Mouse (Mus musculus): ENCODE measurements around the gene Polr1a. TPM values are rescaled to one million over a fixed set of nuclear protein-coding genes. Genes with fewer than 3 reads are reported as not detected.

Gene Polr1a
- polyA plus RNA-seq, 1 experiment from 2014 or later: 31.0 TPM

DNA sequence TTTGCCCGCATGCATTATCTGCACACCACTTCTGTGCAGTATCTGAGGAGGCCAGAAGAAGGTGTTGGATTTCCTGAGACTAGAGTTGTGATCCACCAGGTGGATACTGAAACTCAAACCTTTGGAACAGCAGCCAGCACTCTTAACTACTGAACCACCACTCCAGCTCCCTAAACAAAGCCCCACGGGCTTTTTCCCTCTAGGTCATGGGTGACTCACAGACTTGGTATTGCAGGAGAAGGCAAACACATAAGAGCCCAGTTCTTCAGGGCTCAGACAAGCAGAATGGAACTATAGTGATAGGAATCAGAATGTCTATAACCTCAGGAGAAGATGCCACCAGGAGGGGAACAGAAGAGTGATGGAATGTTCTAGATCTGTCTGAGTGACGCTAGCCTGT is 86.2 kb downstream of the Polr1a start:
- H3K27ac ChIP-seq (replicated peaks; ENCODE audit: low read depth, low read length): no peak overlapping the region
- 91% methylated on average over 3 of the region's 3 CpGs for WGBS
- no peak overlapping the region for H3K4me2 ChIP-seq (ENCODE audit: low read depth, severe bottlenecking)
- H3K9ac ChIP-seq (ENCODE audit: low read length): no peak overlapping the region
- no peaks in the 10 kb centered on the region for H3K9me3 ChIP-seq (ENCODE audit: control insufficient read depth, low read length)
- H3K4me1 ChIP-seq (ENCODE audit: control insufficient read depth, insufficient read depth, low read length): peaks cover 14% of the 10 kb centered on the region
- H3K27me3 ChIP-seq (ENCODE audit: control insufficient read depth, insufficient read depth, low read length): no peaks in the 10 kb centered on the region
- DNase-seq (ENCODE audit: low spot score): no peak
- ATAC-seq (ENCODE audit: insufficient number of reproducible peaks, low FRiP score, low TSS enrichment, low read depth): no peak
- no peak overlapping the region for H3K4me3 ChIP-seq (ENCODE audit: low read depth, low read length)
- H3K36me3 ChIP-seq (ENCODE audit: control insufficient read depth, insufficient read depth, low read length): no peaks in the 10 kb centered on the region

DNA sequence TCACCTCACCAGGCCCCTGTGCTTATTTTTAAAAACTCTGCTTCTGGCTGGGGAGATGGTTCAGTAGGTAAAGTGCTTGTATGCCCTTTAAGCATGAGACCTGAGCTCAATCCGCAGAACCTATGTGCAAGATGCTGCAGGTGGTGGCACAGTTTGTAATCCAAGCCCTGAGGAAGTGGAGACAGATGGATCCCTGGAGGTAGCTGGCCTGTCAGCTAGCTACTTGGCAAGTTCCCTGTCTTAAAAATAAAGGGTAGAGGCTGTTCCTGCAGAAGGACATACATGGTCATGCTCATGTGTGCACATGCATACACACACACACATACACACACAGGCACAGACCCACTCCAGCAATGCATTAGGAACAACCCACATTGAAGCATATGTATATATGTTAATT is 88.4 kb downstream of the Polr1a start:
- Histone ChIP-seq H3K9me3 (ENCODE audit: control insufficient read depth, low read length) (no peaks in the 10 kb centered on the region), H3K4me1 (ENCODE audit: control insufficient read depth, insufficient read depth, low read length) (no peaks in the 10 kb centered on the region), H3K4me3 (ENCODE audit: low read depth, low read length) (no peak overlapping the region), H3K36me3 (ENCODE audit: control insufficient read depth, insufficient read depth, low read length) (no peaks in the 10 kb centered on the region), H3K9ac (ENCODE audit: low read length) (no peak overlapping the region), H3K4me2 (ENCODE audit: low read depth, severe bottlenecking) (no peak overlapping the region), H3K27me3 (ENCODE audit: control insufficient read depth, insufficient read depth, low read length) (no peaks in the 10 kb centered on the region), H3K27ac (replicated peaks; ENCODE audit: low read depth, low read length) (no peak overlapping the region)
- DNase-seq (ENCODE audit: low spot score): no peak
- 76% methylated on average over 1 of the region's 1 CpGs for WGBS
- no peak for ATAC-seq (ENCODE audit: insufficient number of reproducible peaks, low FRiP score, low TSS enrichment, low read depth)

DNA sequence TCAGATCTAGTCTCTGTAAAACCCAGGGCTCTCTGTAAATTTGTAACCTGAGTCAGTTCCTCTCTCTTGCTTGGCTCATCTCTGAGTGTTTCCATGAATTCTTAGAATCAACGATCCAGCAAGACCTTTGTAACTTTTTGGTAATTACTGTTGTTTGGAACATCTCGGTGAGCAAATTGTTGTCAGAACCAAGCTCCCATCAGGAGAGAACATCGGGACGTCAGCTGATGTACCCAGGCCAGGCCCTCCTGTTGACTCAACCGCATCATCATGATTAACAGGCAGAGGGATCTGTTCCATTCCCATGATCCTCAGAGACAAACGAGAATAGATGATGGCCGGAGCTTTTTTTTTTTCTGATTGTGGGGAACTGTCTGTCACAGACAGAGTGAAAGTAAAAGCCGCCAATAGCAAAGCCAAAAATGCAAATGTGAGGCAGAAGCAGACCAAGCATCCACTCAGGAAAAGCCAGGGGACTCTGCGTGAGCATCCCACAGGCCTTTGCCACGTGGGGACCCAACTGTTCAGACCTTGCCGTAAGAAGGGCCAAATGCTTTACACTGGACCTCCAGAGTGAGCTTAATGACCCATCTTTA is 91.2 kb downstream of the Polr1a start:
- Histone ChIP-seq H3K36me3 (ENCODE audit: control insufficient read depth, insufficient read depth, low read length) (no peaks in the 10 kb centered on the region), H3K9me3 (ENCODE audit: control insufficient read depth, low read length) (no peaks in the 10 kb centered on the region), H3K27me3 (ENCODE audit: control insufficient read depth, insufficient read depth, low read length) (no peaks in the 10 kb centered on the region), H3K4me3 (ENCODE audit: low read depth, low read length) (no peak overlapping the region), H3K4me1 (ENCODE audit: control insufficient read depth, insufficient read depth, low read length) (no peaks in the 10 kb centered on the region), H3K9ac (ENCODE audit: low read length) (no peak overlapping the region), H3K4me2 (ENCODE audit: low read depth, severe bottlenecking) (no peak overlapping the region), H3K27ac (replicated peaks; ENCODE audit: low read depth, low read length) (no peak overlapping the region)
- WGBS: 85% methylated on average over 11 of the region's 11 CpGs
- ATAC-seq (ENCODE audit: insufficient number of reproducible peaks, low FRiP score, low TSS enrichment, low read depth) (no peak), DNase-seq (ENCODE audit: low spot score) (no peak)

DNA sequence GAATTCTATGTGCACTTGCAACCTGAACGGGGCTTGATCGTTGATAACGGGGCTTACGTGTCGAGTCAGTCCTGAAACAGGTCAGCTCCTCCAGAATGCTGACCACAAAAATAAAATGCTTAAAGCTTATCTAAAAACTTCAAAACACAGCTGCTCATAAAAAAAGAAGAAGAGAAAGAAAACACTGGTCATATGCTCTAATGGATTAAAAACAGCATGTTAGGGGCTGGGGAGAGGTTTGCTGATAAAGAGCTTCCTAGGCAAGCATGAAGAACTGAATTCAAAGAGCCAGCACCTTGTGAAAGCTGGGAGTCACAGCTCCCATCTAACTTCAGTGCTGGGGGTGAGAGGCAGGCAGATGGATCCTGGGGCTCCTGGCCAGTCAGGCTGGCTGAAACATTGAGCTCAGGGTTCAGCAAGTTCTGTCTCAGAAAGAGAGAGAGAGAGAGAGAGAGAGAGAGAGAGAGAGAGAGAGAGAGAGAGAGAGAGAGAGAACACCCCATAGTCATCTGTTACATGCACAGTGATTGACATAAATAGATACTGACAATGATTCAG is 92.4 kb downstream of the Polr1a start:
- H3K4me1 ChIP-seq (ENCODE audit: control insufficient read depth, insufficient read depth, low read length): no peaks in the 10 kb centered on the region
- no peaks in the 10 kb centered on the region for H3K9me3 ChIP-seq (ENCODE audit: control insufficient read depth, low read length)
- ATAC-seq (ENCODE audit: insufficient number of reproducible peaks, low FRiP score, low TSS enrichment, low read depth) (no peak), DNase-seq (ENCODE audit: low spot score) (no peak)
- no peak overlapping the region for H3K27ac ChIP-seq (replicated peaks; ENCODE audit: low read depth, low read length)
- H3K36me3 ChIP-seq (ENCODE audit: control insufficient read depth, insufficient read depth, low read length): no peaks in the 10 kb centered on the region
- no peak overlapping the region for H3K4me3 ChIP-seq (ENCODE audit: low read depth, low read length)
- H3K9ac ChIP-seq (ENCODE audit: low read length): no peak overlapping the region
- no peaks in the 10 kb centered on the region for H3K27me3 ChIP-seq (ENCODE audit: control insufficient read depth, insufficient read depth, low read length)
- no peak overlapping the region for H3K4me2 ChIP-seq (ENCODE audit: low read depth, severe bottlenecking)
- WGBS: 93% methylated on average over 5 of the region's 5 CpGs

DNA sequence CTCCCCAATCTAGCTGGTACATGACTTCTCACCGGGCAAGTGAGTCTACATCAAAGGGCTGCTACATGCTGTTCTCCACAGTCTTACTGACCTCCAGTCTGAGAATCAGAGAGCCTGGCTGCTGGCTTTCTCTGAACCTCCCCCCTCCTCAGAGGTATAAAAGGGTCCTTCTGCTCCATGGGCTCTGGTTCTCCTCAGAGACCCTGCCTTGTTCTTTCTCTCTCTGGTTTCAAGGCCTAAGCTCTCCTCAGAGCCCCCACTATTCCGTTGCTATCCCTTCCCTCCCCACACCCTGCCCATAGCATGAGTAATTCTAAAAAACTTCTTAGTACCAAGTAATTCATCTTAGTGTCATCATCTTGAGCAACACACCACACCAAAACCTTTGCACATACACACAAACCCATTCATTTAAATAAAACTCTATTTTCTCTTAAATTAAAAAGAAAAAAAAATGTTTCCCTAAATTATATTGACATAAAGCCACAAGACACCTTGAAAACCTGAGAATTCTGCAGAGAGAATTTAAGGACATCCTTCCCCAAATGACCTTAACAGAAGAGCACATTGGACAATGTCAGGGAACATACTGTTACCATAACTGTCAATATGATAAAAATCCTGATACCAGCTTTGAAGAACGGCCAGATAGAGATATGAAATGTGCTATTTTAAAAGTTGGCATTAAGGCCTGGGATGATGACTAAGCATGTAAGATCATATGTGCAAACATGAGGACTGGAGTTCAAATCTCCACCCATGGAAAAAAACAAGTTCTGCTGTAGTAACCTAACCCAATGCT is 98.8 kb downstream of the Polr1a start:
- H3K27me3 ChIP-seq (ENCODE audit: control insufficient read depth, insufficient read depth, low read length): no peaks in the 10 kb centered on the region
- no peak overlapping the region for H3K9ac ChIP-seq (ENCODE audit: low read length)
- no peak overlapping the region for H3K27ac ChIP-seq (replicated peaks; ENCODE audit: low read depth, low read length)
- ATAC-seq (ENCODE audit: insufficient number of reproducible peaks, low FRiP score, low TSS enrichment, low read depth) (no peak), DNase-seq (ENCODE audit: low spot score) (no peak)
- no peaks in the 10 kb centered on the region for H3K4me1 ChIP-seq (ENCODE audit: control insufficient read depth, insufficient read depth, low read length)
- no peak overlapping the region for H3K4me2 ChIP-seq (ENCODE audit: low read depth, severe bottlenecking)
- H3K36me3 ChIP-seq (ENCODE audit: control insufficient read depth, insufficient read depth, low read length): no peaks in the 10 kb centered on the region
- H3K9me3 ChIP-seq (ENCODE audit: control insufficient read depth, low read length): no peaks in the 10 kb centered on the region
- WGBS: 74% methylated on average over 3 of the region's 3 CpGs
- no peak overlapping the region for H3K4me3 ChIP-seq (ENCODE audit: low read depth, low read length)

DNA sequence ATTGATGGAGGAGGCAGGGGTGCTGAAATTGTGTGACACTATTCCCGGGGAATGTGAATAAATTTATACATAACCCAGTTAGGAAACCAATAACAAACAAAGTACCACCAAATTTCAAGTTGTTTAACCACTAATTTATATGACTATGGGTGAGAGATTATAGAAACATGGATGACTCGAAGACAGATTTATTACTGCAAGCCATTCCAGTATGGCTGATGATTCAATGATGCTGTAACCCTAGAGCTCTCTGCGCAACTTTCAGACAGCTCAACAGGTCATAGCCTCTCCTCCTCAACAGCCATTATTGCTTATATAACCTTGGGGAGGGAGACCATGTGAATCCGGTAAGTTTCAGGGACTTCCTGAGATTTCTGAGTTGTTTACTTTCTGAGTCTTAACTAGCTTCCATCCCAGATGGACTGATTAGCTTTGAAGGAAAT is 99.4 kb downstream of the Polr1a start:
- no peaks in the 10 kb centered on the region for H3K9me3 ChIP-seq (ENCODE audit: control insufficient read depth, low read length)
- no peak overlapping the region for H3K27ac ChIP-seq (replicated peaks; ENCODE audit: low read depth, low read length)
- 90% methylated on average over 4 of the region's 4 CpGs for WGBS
- DNase-seq (ENCODE audit: low spot score) (no peak), ATAC-seq (ENCODE audit: insufficient number of reproducible peaks, low FRiP score, low TSS enrichment, low read depth) (no peak)
- H3K4me2 ChIP-seq (ENCODE audit: low read depth, severe bottlenecking): no peak overlapping the region
- H3K36me3 ChIP-seq (ENCODE audit: control insufficient read depth, insufficient read depth, low read length): no peaks in the 10 kb centered on the region
- H3K4me3 ChIP-seq (ENCODE audit: low read depth, low read length): no peak overlapping the region
- H3K4me1 ChIP-seq (ENCODE audit: control insufficient read depth, insufficient read depth, low read length): no peaks in the 10 kb centered on the region
- H3K9ac ChIP-seq (ENCODE audit: low read length): no peak overlapping the region
- H3K27me3 ChIP-seq (ENCODE audit: control insufficient read depth, insufficient read depth, low read length): no peaks in the 10 kb centered on the region

DNA sequence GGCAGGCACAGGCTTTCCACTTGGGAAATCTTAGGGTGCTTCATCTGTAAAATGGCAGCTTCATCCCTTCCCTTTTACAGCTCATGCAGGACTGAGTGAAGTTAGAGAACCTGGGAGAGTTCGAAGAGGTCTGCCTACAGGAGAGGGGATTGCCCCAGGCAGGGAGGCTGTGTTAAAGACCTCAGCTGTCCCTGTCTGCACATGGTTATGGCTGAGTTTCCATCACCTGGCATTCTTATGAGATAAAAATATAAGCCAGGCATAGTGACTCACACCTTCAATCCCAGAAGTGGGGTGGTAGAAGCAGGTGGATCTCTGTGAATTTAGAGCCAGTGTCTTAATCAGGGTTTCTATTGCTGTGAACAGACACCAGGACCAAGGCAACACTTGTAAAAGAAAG is 100.6 kb downstream of the Polr1a start:
- Histone ChIP-seq H3K27me3 (ENCODE audit: control insufficient read depth, insufficient read depth, low read length) (no peaks in the 10 kb centered on the region), H3K4me1 (ENCODE audit: control insufficient read depth, insufficient read depth, low read length) (no peaks in the 10 kb centered on the region), H3K4me3 (ENCODE audit: low read depth, low read length) (no peak overlapping the region), H3K27ac (replicated peaks; ENCODE audit: low read depth, low read length) (no peak overlapping the region), H3K36me3 (ENCODE audit: control insufficient read depth, insufficient read depth, low read length) (no peaks in the 10 kb centered on the region), H3K4me2 (ENCODE audit: low read depth, severe bottlenecking) (no peak overlapping the region), H3K9me3 (ENCODE audit: control insufficient read depth, low read length) (no peaks in the 10 kb centered on the region), H3K9ac (ENCODE audit: low read length) (no peak overlapping the region)
- WGBS: 77% methylated on average over 1 of the region's 1 CpGs
- ATAC-seq (ENCODE audit: insufficient number of reproducible peaks, low FRiP score, low TSS enrichment, low read depth) (no peak), DNase-seq (ENCODE audit: low spot score) (no peak)

DNA sequence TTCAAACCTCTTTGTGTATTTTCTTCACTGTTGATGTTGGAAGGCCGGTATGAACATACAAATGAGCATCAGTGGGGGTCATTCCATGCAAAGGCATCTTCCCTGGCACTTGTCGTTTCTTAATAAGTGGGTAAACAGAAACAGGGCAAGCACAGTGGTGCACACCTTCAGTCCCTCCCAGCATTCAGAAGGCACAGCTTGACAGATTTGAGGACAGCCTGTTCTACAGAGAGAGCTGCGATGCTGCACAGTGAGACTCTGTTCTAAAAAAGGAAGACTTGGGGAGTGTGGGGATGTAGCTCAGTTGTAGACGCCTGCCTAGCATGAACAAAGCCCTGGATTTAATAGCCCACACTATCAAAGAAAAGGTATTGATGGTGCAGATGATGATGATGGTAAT is 105.2 kb downstream of the Polr1a start:
- Histone ChIP-seq H3K4me3 (ENCODE audit: low read depth, low read length) (no peak overlapping the region), H3K27ac (replicated peaks; ENCODE audit: low read depth, low read length) (no peak overlapping the region), H3K9ac (ENCODE audit: low read length) (no peak overlapping the region), H3K27me3 (ENCODE audit: control insufficient read depth, insufficient read depth, low read length) (no peaks in the 10 kb centered on the region), H3K4me1 (ENCODE audit: control insufficient read depth, insufficient read depth, low read length) (no peaks in the 10 kb centered on the region), H3K36me3 (ENCODE audit: control insufficient read depth, insufficient read depth, low read length) (no peaks in the 10 kb centered on the region), H3K9me3 (ENCODE audit: control insufficient read depth, low read length) (no peaks in the 10 kb centered on the region), H3K4me2 (ENCODE audit: low read depth, severe bottlenecking) (no peak overlapping the region)
- DNase-seq (ENCODE audit: low spot score): no peak
- 77% methylated on average over 4 of the region's 4 CpGs for WGBS
- no peak for ATAC-seq (ENCODE audit: insufficient number of reproducible peaks, low FRiP score, low TSS enrichment, low read depth)

Measured in limb, embryonic 11.5 days (tissue).